Mouse (Mus musculus): ENCODE measurements at regions not wholly inside any gene's neighbourhood (a gene's known extent, or its start where the extent isn't known, plus 50 kb on each side); places are given as distances from the start of the nearest gene placed in this dataset.

DNA sequence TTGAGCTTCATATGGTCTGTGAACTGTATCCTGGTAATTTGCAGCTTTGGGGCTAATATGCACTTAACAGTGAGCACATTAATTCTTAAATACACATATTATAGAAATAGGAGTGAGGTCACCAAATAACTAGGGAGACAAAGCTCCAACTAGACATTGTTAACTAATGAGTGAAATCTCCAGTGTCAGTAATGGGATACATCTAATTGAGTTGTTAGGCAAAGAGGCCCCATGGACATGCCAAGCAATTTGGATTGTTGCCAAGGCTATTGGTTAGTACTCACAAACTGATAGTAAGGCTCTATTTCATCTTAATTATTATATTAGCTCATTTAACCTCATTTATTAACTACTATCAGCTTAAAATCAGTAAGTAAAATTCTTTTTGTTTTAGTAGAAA lies 698.5 kb downstream of the Triml1 start:
- ATAC-seq (ENCODE audit: insufficient number of reproducible peaks, insufficient read depth, low FRiP score, low read depth) = no peak
- Histone ChIP-seq H3K4me1 (ENCODE audit: control insufficient read depth in 2 of 2, insufficient read depth in 2 of 2, low read length in 2 of 2) (no peaks in the 10 kb centered on the region), H3K9ac (ENCODE audit: low read length) (no peak overlapping the region)

DNA sequence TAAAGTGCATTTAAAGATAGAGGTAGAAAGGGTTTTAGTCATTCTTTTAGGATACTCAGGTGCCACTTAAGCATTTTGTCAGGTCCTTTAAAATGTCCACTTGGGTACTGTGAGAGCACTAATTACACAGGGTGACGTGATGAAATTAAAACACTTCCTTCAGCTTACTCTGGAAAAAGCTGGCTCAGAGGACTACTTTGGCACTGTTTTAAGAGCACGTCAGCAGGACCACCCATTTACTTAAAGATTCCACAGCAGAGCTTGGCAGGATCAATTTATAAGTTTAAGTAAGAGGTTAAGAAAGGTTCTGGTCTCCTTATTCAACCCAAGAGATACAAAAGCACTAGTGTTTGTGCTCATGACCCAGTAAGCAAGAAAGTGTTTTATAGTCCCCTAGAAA lies 738.7 kb downstream of the Triml1 start:
- H3K4me2 ChIP-seq (ENCODE audit: low read length) = no peak overlapping the region
- H3K9me3 ChIP-seq (ENCODE audit: control insufficient read depth, low read length) = no peaks in the 10 kb centered on the region
- no peak for ATAC-seq (ENCODE audit: insufficient number of reproducible peaks, insufficient read depth, low FRiP score, low read depth)
- H3K4me3 ChIP-seq (ENCODE audit: control insufficient read depth in 1 of 2, insufficient read depth in 1 of 2, low read depth in 1 of 2, low read length in 2 of 2) = no peak overlapping the region
- H3K36me3 ChIP-seq (ENCODE audit: control insufficient read depth, insufficient read depth, low read length) = no peaks in the 10 kb centered on the region
- H3K9ac ChIP-seq (ENCODE audit: low read length) = no peak overlapping the region
- H3K27me3 ChIP-seq (ENCODE audit: control insufficient read depth, insufficient read depth, low read length) = no peaks in the 10 kb centered on the region
- whole genome bisulfite sequencing = 59% methylated on average over 2 of the region's 2 CpGs
- H3K4me1 ChIP-seq (ENCODE audit: control insufficient read depth in 2 of 2, insufficient read depth in 2 of 2, low read length in 2 of 2) = no peaks in the 10 kb centered on the region
- H3K27ac ChIP-seq (replicated peaks in 1 of 2; ENCODE audit: control insufficient read depth in 1 of 2, insufficient read depth in 1 of 2, low read depth in 2 of 2, low read length in 2 of 2) = no peak overlapping the region

More for the DNA sequence above, 698.5 kb downstream of the Triml1 start:
- Histone ChIP-seq H3K36me3 (ENCODE audit: control insufficient read depth, insufficient read depth, low read length) (no peaks in the 10 kb centered on the region), H3K4me2 (ENCODE audit: low read length) (no peak overlapping the region), H3K27me3 (ENCODE audit: control insufficient read depth, insufficient read depth, low read length) (no peaks in the 10 kb centered on the region), H3K9me3 (ENCODE audit: control insufficient read depth, low read length) (no peaks in the 10 kb centered on the region), H3K4me3 (ENCODE audit: control insufficient read depth in 1 of 2, insufficient read depth in 1 of 2, low read depth in 1 of 2, low read length in 2 of 2) (no peak overlapping the region), H3K27ac (replicated peaks in 1 of 2; ENCODE audit: control insufficient read depth in 1 of 2, insufficient read depth in 1 of 2, low read depth in 2 of 2, low read length in 2 of 2) (no peak overlapping the region)

DNA sequence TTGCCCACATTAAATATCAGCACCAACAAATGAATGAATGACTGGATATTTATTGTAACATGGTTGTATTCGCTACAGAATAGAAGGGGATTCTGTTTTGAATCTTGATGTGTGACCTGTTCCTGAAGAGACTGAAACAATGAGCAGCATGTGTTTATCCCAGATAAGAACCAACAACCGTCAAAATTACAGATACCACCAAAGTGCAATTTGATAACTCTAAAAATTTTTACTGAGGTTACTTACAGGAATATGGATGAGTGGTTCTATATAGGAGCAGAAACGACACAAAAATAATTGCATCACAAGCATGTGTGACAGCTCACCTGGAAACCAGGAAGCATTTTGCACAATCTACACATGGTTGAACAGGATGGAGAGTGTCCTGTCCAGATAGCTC lies 744.4 kb downstream of the Triml1 start:
- no peak overlapping the region for H3K9ac ChIP-seq (ENCODE audit: low read length)
- no peaks in the 10 kb centered on the region for H3K4me1 ChIP-seq (ENCODE audit: control insufficient read depth in 2 of 2, insufficient read depth in 2 of 2, low read length in 2 of 2)
- H3K27me3 ChIP-seq (ENCODE audit: control insufficient read depth, insufficient read depth, low read length) = no peaks in the 10 kb centered on the region
- no peak overlapping the region for H3K27ac ChIP-seq (replicated peaks in 1 of 2; ENCODE audit: control insufficient read depth in 1 of 2, insufficient read depth in 1 of 2, low read depth in 2 of 2, low read length in 2 of 2)
- ATAC-seq (ENCODE audit: insufficient number of reproducible peaks, insufficient read depth, low FRiP score, low read depth) = no peak
- 65% methylated on average over 3 of the region's 3 CpGs for WGBS
- no peak overlapping the region for H3K4me3 ChIP-seq (ENCODE audit: control insufficient read depth in 1 of 2, insufficient read depth in 1 of 2, low read depth in 1 of 2, low read length in 2 of 2)
- no peak overlapping the region for H3K4me2 ChIP-seq (ENCODE audit: low read length)
- H3K36me3 ChIP-seq (ENCODE audit: control insufficient read depth, insufficient read depth, low read length) = no peaks in the 10 kb centered on the region
- H3K9me3 ChIP-seq (ENCODE audit: control insufficient read depth, low read length) = no peaks in the 10 kb centered on the region

DNA sequence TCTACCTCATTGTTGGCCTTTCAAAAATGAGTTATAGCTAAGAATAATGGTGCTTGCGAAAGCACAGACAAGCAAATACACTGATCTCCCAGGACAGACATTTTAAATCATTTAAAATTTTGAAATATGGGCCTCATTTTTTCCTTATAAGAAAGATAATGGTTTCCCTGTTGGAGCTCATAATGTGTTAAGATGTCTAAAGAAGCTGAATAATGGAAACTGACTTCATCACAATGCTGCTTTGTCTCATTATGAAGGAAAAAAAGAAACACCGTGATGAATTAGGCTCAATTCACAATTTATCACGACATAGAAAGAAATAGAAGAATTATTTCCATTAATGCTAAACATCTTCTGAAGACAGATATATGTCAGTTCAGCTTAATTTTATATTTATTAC lies 752.5 kb downstream of the Triml1 start:
- Histone ChIP-seq H3K27ac (replicated peaks in 1 of 2; ENCODE audit: control insufficient read depth in 1 of 2, insufficient read depth in 1 of 2, low read depth in 2 of 2, low read length in 2 of 2) (no peak overlapping the region), H3K27me3 (ENCODE audit: control insufficient read depth, insufficient read depth, low read length) (no peaks in the 10 kb centered on the region), H3K9me3 (ENCODE audit: control insufficient read depth, low read length) (no peaks in the 10 kb centered on the region), H3K4me3 (ENCODE audit: control insufficient read depth in 1 of 2, insufficient read depth in 1 of 2, low read depth in 1 of 2, low read length in 2 of 2) (no peak overlapping the region), H3K4me2 (ENCODE audit: low read length) (no peak overlapping the region), H3K36me3 (ENCODE audit: control insufficient read depth, insufficient read depth, low read length) (no peaks in the 10 kb centered on the region), H3K9ac (ENCODE audit: low read length) (no peak overlapping the region), H3K4me1 (ENCODE audit: control insufficient read depth in 2 of 2, insufficient read depth in 2 of 2, low read length in 2 of 2) (no peaks in the 10 kb centered on the region)
- 67% methylated on average over 3 of the region's 3 CpGs for WGBS
- ATAC-seq (ENCODE audit: insufficient number of reproducible peaks, insufficient read depth, low FRiP score, low read depth) = no peak

DNA sequence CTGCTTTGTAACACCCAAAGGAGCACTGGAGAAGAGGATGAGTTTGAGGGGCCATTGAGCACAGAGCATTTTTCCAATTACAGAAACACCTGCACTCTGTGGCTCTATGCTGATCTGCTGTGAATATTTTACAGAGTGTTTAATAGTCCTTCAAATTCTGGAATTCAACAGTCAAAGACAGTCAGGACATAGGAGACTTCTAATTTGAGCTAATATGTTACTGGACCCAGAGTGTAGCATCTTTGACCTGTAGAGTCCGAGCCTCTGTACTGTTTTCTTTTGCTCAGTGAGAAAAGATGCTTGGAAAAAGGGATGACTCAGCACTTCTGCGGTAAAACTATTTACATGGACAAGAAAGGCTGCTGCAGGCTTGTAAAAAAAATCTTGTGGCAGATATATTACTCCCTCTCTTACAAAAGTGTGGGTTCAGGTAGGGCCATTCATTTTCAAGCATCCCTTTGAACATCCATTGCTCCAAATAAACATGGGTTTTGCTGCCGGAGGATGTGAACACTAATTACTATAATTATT lies 793.1 kb downstream of the Triml1 start:
- 61% methylated on average over 3 of the region's 3 CpGs for WGBS
- Histone ChIP-seq H3K9me3 (ENCODE audit: control insufficient read depth, low read length) (no peaks in the 10 kb centered on the region), H3K36me3 (ENCODE audit: control insufficient read depth, insufficient read depth, low read length) (no peaks in the 10 kb centered on the region), H3K27me3 (ENCODE audit: control insufficient read depth, insufficient read depth, low read length) (no peaks in the 10 kb centered on the region), H3K4me1 (ENCODE audit: control insufficient read depth in 2 of 2, insufficient read depth in 2 of 2, low read length in 2 of 2) (no peaks in the 10 kb centered on the region), H3K9ac (ENCODE audit: low read length) (no peak overlapping the region), H3K4me2 (ENCODE audit: low read length) (no peak overlapping the region), H3K4me3 (ENCODE audit: control insufficient read depth in 1 of 2, insufficient read depth in 1 of 2, low read depth in 1 of 2, low read length in 2 of 2) (no peak overlapping the region), H3K27ac (replicated peaks in 1 of 2; ENCODE audit: control insufficient read depth in 1 of 2, insufficient read depth in 1 of 2, low read depth in 2 of 2, low read length in 2 of 2) (no peak overlapping the region)
- no peak for ATAC-seq (ENCODE audit: insufficient number of reproducible peaks, insufficient read depth, low FRiP score, low read depth)

DNA sequence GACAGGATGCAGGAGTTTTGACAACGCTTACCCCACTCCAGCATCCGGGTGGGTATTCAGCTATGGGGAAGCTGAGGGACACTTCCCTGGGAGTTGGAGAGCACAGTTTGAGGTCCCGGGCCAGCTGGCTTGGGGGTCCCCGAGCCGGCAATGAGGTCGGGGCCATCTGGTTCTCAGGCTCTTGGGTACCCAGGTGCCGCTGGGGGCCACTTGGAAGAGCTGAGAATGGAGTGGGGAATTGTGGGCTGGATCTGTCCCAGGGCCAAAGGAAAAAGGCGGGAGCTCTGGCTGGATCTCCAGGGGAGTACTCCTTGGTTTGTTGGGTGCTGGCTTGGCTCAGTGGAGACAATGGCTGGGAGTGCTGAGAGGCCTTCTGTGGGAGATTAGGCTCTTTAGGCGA lies 806.6 kb downstream of the Triml1 start:
- no peaks in the 10 kb centered on the region for H3K36me3 ChIP-seq (ENCODE audit: control insufficient read depth, insufficient read depth, low read length)
- no peak overlapping the region for H3K9ac ChIP-seq (ENCODE audit: low read length)
- 78% methylated on average over 9 of the region's 9 CpGs for WGBS
- no peak overlapping the region for H3K4me2 ChIP-seq (ENCODE audit: low read length)
- no peaks in the 10 kb centered on the region for H3K27me3 ChIP-seq (ENCODE audit: control insufficient read depth, insufficient read depth, low read length)
- H3K4me3 ChIP-seq (ENCODE audit: control insufficient read depth in 1 of 2, insufficient read depth in 1 of 2, low read depth in 1 of 2, low read length in 2 of 2) = no peak overlapping the region
- H3K9me3 ChIP-seq (ENCODE audit: control insufficient read depth, low read length) = no peaks in the 10 kb centered on the region
- no peaks in the 10 kb centered on the region for H3K4me1 ChIP-seq (ENCODE audit: control insufficient read depth in 2 of 2, insufficient read depth in 2 of 2, low read length in 2 of 2)
- no peak for ATAC-seq (ENCODE audit: insufficient number of reproducible peaks, insufficient read depth, low FRiP score, low read depth)
- no peak overlapping the region for H3K27ac ChIP-seq (replicated peaks in 1 of 2; ENCODE audit: control insufficient read depth in 1 of 2, insufficient read depth in 1 of 2, low read depth in 2 of 2, low read length in 2 of 2)

DNA sequence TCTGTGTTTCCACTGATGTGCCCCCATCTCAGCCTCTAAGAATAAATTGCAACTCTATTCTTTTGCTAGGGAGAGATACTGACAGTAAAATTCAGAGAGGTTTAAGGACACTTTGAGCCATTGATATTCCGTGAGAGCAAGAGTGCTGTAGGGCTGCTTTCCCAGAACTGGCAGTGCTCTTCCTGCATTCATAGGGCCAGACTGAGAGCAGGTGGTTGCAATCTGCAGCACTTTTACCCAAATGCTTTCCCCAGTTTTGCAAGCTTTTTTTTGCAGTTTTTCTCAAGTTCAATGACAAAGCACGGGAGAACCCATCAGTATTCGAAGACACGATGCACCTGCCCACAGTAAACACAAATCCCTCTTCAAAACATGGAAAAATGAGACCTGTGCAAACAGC lies 816.6 kb downstream of the Triml1 start:
- Histone ChIP-seq H3K9ac (ENCODE audit: low read length) (no peak overlapping the region), H3K36me3 (ENCODE audit: control insufficient read depth, insufficient read depth, low read length) (no peaks in the 10 kb centered on the region), H3K4me1 (ENCODE audit: control insufficient read depth in 2 of 2, insufficient read depth in 2 of 2, low read length in 2 of 2) (no peaks in the 10 kb centered on the region), H3K27me3 (ENCODE audit: control insufficient read depth, insufficient read depth, low read length) (no peaks in the 10 kb centered on the region), H3K4me3 (ENCODE audit: control insufficient read depth in 1 of 2, insufficient read depth in 1 of 2, low read depth in 1 of 2, low read length in 2 of 2) (no peak overlapping the region), H3K9me3 (ENCODE audit: control insufficient read depth, low read length) (no peaks in the 10 kb centered on the region), H3K27ac (replicated peaks in 1 of 2; ENCODE audit: control insufficient read depth in 1 of 2, insufficient read depth in 1 of 2, low read depth in 2 of 2, low read length in 2 of 2) (no peak overlapping the region), H3K4me2 (ENCODE audit: low read length) (no peak overlapping the region)
- 69% methylated on average over 4 of the region's 4 CpGs for WGBS
- no peak for ATAC-seq (ENCODE audit: insufficient number of reproducible peaks, insufficient read depth, low FRiP score, low read depth)

DNA sequence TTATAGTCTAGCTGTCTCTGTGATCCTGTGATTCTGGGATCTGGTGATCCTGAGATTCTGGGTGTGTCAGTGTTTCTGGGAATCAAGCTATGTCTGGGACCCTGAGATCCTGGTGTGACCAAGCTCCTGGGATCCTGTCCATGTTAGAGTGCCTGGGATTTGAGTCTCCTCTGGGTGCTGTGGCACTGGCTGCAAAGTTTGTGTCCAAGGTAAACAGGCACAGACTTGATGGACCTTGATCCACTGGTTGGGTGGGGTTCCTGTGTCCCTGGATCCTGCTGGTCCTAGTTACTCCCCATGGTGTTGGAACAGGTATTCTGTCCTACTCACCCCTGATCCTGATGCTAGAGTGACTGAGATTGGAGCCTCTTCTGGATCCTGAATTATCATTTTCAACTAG lies 818.4 kb downstream of the Triml1 start:
- no peak for ATAC-seq (ENCODE audit: insufficient number of reproducible peaks, insufficient read depth, low FRiP score, low read depth)
- H3K27me3 ChIP-seq (ENCODE audit: control insufficient read depth, insufficient read depth, low read length) = no peaks in the 10 kb centered on the region
- no peak overlapping the region for H3K9ac ChIP-seq (ENCODE audit: low read length)
- no peak overlapping the region for H3K27ac ChIP-seq (replicated peaks in 1 of 2; ENCODE audit: control insufficient read depth in 1 of 2, insufficient read depth in 1 of 2, low read depth in 2 of 2, low read length in 2 of 2)
- H3K9me3 ChIP-seq (ENCODE audit: control insufficient read depth, low read length) = no peaks in the 10 kb centered on the region
- no peaks in the 10 kb centered on the region for H3K4me1 ChIP-seq (ENCODE audit: control insufficient read depth in 2 of 2, insufficient read depth in 2 of 2, low read length in 2 of 2)
- H3K4me2 ChIP-seq (ENCODE audit: low read length) = no peak overlapping the region
- no peaks in the 10 kb centered on the region for H3K36me3 ChIP-seq (ENCODE audit: control insufficient read depth, insufficient read depth, low read length)
- H3K4me3 ChIP-seq (ENCODE audit: control insufficient read depth in 1 of 2, insufficient read depth in 1 of 2, low read depth in 1 of 2, low read length in 2 of 2) = no peak overlapping the region

All from heart, embryonic 14.5 days (tissue).